Mouse (Mus musculus) olfactory bulb, adult 2 months (tissue): ENCODE results near the gene Rorb.

Experiments used
- CTCF ChIP-seq: fragments of 200-500 bp; IDR thresholded peaks from 2 replicates; pipeline ENCODE4 v1.5.1; 2012; ENCODE audit warnings: low read depth, mild to moderate bottlenecking, low read length, moderate library complexity; ENCODE audit not compliant: insufficient read depth
- POLR2A ChIP-seq: fragments of 200-500 bp; IDR thresholded peaks from 2 replicates; pipeline ENCODE4 v1.6.1; 2012; ENCODE audit warnings: mild to moderate bottlenecking, low read depth, low read length, moderate library complexity; ENCODE audit not compliant: insufficient read depth

DNA sequence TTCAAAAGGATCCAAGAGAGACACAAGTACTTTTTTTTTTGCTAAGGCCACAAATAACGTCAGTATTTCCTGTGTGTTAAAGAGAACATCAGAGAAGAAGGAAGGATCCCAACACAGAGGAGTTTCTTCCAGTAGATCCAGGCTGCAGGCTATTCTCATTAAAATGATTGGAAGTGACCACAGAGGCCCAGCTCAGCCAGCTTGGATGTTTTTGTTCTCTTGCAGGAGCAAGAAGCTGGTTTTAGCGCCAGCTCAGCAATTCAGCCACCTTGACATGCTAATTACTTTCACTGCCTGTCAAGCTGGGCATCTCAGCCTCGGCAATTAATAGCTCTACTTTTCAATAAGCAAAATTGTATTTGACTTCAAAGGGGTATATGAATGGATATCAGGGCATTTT is 151.1 kb downstream of the Rorb start:
- no peak for TF ChIP-seq CTCF
- TF ChIP-seq POLR2A = no peak
